21 mouse cellular contexts compared by ENCODE assay signal in the genomic region with DNA sequence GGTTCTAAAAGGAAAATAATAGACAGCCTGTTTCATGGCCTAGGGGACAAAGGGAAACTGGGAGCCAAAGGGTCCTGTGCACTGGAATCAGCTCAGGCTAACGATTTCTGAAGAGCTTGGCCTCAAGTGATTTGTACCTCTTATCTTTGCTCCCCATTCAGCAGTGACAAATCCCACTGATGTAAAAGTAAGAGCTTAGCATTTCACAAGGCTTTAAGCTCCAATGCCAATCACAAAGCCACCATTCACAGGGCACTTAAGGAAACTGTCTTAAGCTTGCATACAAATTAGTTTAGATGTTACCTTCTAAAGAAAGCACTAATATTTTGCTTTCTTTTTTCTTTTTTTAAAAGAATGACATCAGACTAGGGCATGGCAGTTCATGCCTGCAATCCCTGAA. TPM values are rescaled to one million over a fixed set of nuclear protein-coding genes. Genes with fewer than 3 reads are reported as not detected.
"Had no signal": no experiment of that assay in that cellular context is flagged by ENCODE, and none has a peak within 500 bp of the region (broad histone marks: within the 10 kb centered on the region; RNA-seq: fewer than 3 reads in every experiment).

No protein-coding gene starts in this region.

- ATAC-seq: intestine, embryonic 15.5 days; lung, postnatal 0 days had no signal

- H3K27ac ChIP-seq: intestine, embryonic 15.5 days; kidney, embryonic 15.5 days; limb, embryonic 12.5 days; liver, embryonic 15.5 days; neural tube, embryonic 15.5 days had no signal

- DNase-seq: kidney, adult 18-20 months; layer of hippocampus, postnatal 36 days; liver; lung, adult 2 months; lung, postnatal 4 days; right cerebral cortex, postnatal 4 days; spleen, adult 18-20 months; thymus, adult 18-20 months; thymus, postnatal 25 days had no signal

- H3K4me3 ChIP-seq: intestine, embryonic 15.5 days; kidney, embryonic 15.5 days; limb, embryonic 12.5 days; liver, embryonic 15.5 days; myocyte; neural tube, embryonic 15.5 days had no signal

- H3K4me2 ChIP-seq: intestine, embryonic 15.5 days; kidney, embryonic 15.5 days; limb, embryonic 12.5 days; liver, embryonic 15.5 days; neural tube, embryonic 15.5 days had no signal

- H3K27me3 ChIP-seq: intestine, embryonic 15.5 days; kidney, embryonic 15.5 days; neural tube, embryonic 15.5 days had no signal

- H3K36me3 ChIP-seq: intestine, embryonic 15.5 days; kidney, embryonic 15.5 days; limb, embryonic 12.5 days; liver, embryonic 15.5 days; neural tube, embryonic 15.5 days had no signal

- H3K9ac ChIP-seq: intestine, embryonic 15.5 days; kidney, embryonic 15.5 days; limb, embryonic 12.5 days; liver, embryonic 15.5 days; neural tube, embryonic 15.5 days had no signal

- H3K4me1 ChIP-seq: intestine, embryonic 15.5 days; limb, embryonic 12.5 days; liver, embryonic 15.5 days had no signal

- H3K9me3 ChIP-seq: intestine, embryonic 15.5 days; kidney, embryonic 15.5 days; limb, embryonic 12.5 days; liver, embryonic 15.5 days; neural tube, embryonic 15.5 days had no signal

RNA-seq across cellular contexts. Expression of gene Il12b, which starts 6.1 kb away (rescaled TPM):
- total RNA-seq: layer of hippocampus, postnatal 36 days; left cerebral cortex, adult 8-10 months; left cerebral cortex, postnatal 36 days; megakaryocyte, adult 5-6 weeks had no signal
- polyA plus RNA-seq: intestine, embryonic 15.5 days; kidney, embryonic 15.5 days; limb, embryonic 12.5 days; liver, embryonic 15.5 days; myocyte; neural tube, embryonic 11.5 days; neural tube, embryonic 15.5 days; stomach, embryonic 14.5 days had no signal
